Mouse (Mus musculus): ENCODE data around the gene Susd5. TPM values are rescaled to one million over a fixed set of nuclear protein-coding genes. Genes with fewer than 3 reads are reported as not detected.

The Susd5 gene
- polyA plus RNA-seq, 1 experiment from 2014 or later, result not detected

Other genes starting within 250 kb of the Susd5 start
- gene Ubp1, start 126.2 kb upstream of the Susd5 start, polyA plus RNA-seq (2015; fragmentation: Nextera tagmentation; extraction: Ambion mirVana), result 31.4 and 35.6 TPM in 2 replicates
- 19.6 and 26.8 TPM in 2 replicates for gene Fbxl2, start 10.9 kb upstream of the Susd5 start, polyA plus RNA-seq (2015; fragmentation: Nextera tagmentation; extraction: Ambion mirVana)

Data from forebrain, embryonic 16.5 days (tissue).